Mouse (Mus musculus) limb, embryonic 10.5 days (tissue): ENCODE results near the gene Uvrag. TPM values are rescaled to one million over a fixed set of nuclear protein-coding genes. Genes with fewer than 3 reads are reported as not detected.

Source experiments
- DNase-seq: peaks from one replicate; pipeline ENCODE4 v3.0.0-alpha.2; 2017; ENCODE audit warnings: low spot score
- H3K27ac ChIP-seq: fragments of 300-500 bp; sonication (generic); 2 replicates; pipeline ENCODE4 v1.5.1; 2016; ENCODE audit warnings: mild to moderate bottlenecking
- H3K27me3 ChIP-seq: fragments of 300-500 bp; sonication (generic); 2 replicates; pipeline ENCODE4 v1.6.1; 2016; ENCODE audit warnings: low read depth, mild to moderate bottlenecking; ENCODE audit not compliant: poor library complexity, severe bottlenecking
- H3K36me3 ChIP-seq: fragments of 300-500 bp; sonication (generic); 2 replicates; pipeline ENCODE4 v1.6.1; 2016; ENCODE audit warnings: mild to moderate bottlenecking, moderate library complexity
- H3K4me1 ChIP-seq: fragments of 300-500 bp; sonication (generic); 2 replicates; pipeline ENCODE4 v1.6.1; 2016
- H3K4me3 ChIP-seq: fragments of 300-500 bp; sonication (generic); 2 replicates; pipeline ENCODE4 v1.5.1; 2016; ENCODE audit warnings: mild to moderate bottlenecking, moderate library complexity
- H3K9me3 ChIP-seq: fragments of 300-500 bp; sonication (generic); replicated peaks from 2 replicates; pipeline ENCODE4 v1.6.1; 2016; ENCODE audit warnings: mild to moderate bottlenecking
- WGBS: fragments of 180-500 bp; shearing (Covaris S2); methylation state at CpG from one replicate; pipeline ENCODE4 v1.1.7; 2016; 5-methylcytosine and 5-hydroxymethylcytosine counted together
- polyA plus RNA-seq: library from polyadenylated mRNA; unstranded; fragments of >200 nt; fragmentation: Nextera tagmentation; extraction: Ambion mirVana; gene quantifications from 2 replicates; pipeline ENCODE4 v1.2.1, GENCODE M21; 2016

Uvrag gene
- polyA plus RNA-seq, 1 experiment from 2014 or later: 12.0 TPM

GRCm38 (mm10) chr7:98879176-98879575 is 261.8 kb downstream of the Uvrag start:
- H3K4me3 ChIP-seq: no peak overlapping the region
- no peak overlapping the region for H3K27ac ChIP-seq
- H3K9me3 ChIP-seq: no peaks in the 10 kb centered on the region
- no peaks in the 10 kb centered on the region for H3K36me3 ChIP-seq
- DNase-seq: no peak
- H3K4me1 ChIP-seq: peaks cover 57% of the 10 kb centered on the region
- H3K27me3 ChIP-seq: peaks cover 43% of the 10 kb centered on the region
- 92% methylated on average over 2 of the region's 2 CpGs for WGBS

DNA sequence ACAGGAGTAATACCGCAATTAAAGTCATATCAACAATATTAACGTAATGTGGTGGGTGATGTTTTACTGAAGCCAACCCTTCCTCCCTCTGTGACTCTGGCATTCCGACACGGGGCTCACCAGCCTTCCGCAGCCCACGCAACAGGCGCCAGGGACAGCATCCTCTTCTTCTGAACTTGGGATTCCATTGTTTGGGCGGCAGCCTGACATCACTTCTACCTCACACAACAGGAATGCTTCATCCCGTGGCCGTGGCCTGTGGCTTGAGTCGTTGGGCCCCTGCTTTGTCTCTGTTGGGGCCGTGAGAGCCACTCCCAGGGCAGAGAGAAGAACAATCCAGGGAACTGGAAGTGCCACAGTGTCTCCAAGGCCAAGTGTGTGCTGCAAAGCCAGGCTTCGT is 264.8 kb downstream of the Uvrag start:
- WGBS: 51% methylated on average over 13 of the region's 13 CpGs
- Histone ChIP-seq H3K9me3 (no peaks in the 10 kb centered on the region), H3K4me1 (peaks cover 61% of the 10 kb centered on the region), H3K27me3 (peaks cover 59% of the 10 kb centered on the region), H3K36me3 (no peaks in the 10 kb centered on the region), H3K4me3 (no peak overlapping the region), H3K27ac (peak overlapping the region; percentile 77)
- no peak for DNase-seq

- no peak for DNase-seq
- peak overlapping the region; percentile 53; the same call in 1 of the 2 replicates for H3K27ac ChIP-seq
Observed at GRCm38 (mm10) chr7:98875390-98875990, 265.5 kb downstream of the Uvrag start.

GRCm38 (mm10) chr7:98874411-98874951 is 266.5 kb downstream of the Uvrag start:
- Histone ChIP-seq H3K27me3 (peaks cover 61% of the 10 kb centered on the region), H3K9me3 (no peaks in the 10 kb centered on the region)
- 74% methylated on average over 6 of the region's 6 CpGs for WGBS

More at GRCm38 (mm10) chr7:98875390-98875990, 265.5 kb downstream of the Uvrag start:
- H3K27me3 ChIP-seq: peaks cover 59% of the 10 kb centered on the region
- no peak overlapping the region for H3K4me3 ChIP-seq
- H3K4me1 ChIP-seq: peaks cover 67% of the 10 kb centered on the region
- H3K9me3 ChIP-seq: no peaks in the 10 kb centered on the region
- WGBS: 25% methylated on average over 13 of the region's 13 CpGs
- H3K36me3 ChIP-seq: no peaks in the 10 kb centered on the region

DNA sequence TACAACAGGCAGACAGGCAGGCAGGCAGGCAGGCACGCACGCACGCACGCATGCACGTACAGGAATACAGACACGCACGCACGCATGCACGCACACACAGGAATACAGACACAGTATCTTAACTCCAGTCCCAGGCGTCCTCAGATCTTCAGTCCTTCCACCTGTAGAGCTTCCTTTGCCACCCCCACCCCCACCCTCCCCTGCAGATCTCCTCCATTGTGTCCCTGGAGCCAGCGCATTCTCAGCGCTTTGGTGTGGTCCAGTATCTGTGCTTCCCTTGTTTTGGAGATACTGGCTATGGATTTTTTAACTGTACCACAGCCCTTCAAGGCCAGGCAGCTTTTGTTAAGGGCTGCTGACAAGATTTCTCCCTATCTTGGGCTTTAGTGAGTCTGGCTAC is 267.6 kb downstream of the Uvrag start:
- Histone ChIP-seq H3K27me3 (peaks cover 68% of the 10 kb centered on the region), H3K27ac (no peak overlapping the region), H3K4me3 (no peak overlapping the region), H3K9me3 (no peaks in the 10 kb centered on the region), H3K4me1 (peaks cover 66% of the 10 kb centered on the region), H3K36me3 (no peaks in the 10 kb centered on the region)
- DNase-seq: no peak
- WGBS: 91% methylated on average over 12 of the region's 12 CpGs

More at GRCm38 (mm10) chr7:98874411-98874951, 266.5 kb downstream of the Uvrag start:
- DNase-seq: no peak
- Histone ChIP-seq H3K36me3 (no peaks in the 10 kb centered on the region), H3K4me1 (peaks cover 66% of the 10 kb centered on the region), H3K27ac (peak overlapping the region; percentile 21; the same call in 1 of the 2 replicates), H3K4me3 (no peak overlapping the region)

DNA sequence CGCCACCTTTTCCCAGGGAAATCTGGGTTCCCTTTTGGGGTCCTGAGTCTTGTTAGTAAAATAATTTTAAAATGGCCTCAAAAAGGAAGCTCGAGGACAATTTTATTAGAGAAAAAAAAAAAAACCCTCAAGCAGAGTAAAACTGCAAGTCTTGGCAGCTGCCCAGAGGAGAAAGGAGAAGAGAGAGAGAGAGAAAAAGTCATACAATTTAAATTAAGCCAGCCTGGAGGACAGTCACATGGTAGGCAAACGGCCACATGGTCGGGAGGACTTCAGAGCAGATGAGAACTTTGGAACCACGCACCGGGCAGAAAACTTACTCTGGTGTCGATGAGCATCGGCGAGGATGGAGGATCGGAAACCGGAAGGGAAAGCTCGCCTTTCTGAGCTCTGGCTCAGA is 269.1 kb downstream of the Uvrag start:
- DNase-seq: no peak

DNA sequence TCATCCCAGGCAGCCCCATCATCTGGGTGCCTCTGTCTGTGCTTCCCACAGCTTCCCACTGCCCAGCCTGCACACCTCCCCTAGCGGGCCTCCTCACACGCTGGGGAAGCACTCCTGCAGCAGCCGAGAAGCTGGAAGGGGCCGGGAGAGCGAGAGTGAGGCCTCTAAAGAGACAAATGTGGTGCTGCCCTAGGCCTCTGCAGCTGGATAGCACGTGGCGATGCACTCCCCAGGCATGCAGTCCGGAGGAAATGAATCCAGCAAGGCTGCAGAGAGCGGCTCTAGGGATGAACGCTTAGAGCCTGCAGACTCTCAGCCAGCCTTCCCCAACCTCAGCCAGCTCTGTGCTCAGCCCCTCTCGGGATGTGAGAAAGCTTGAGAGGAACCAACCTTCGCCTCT is 270.1 kb downstream of the Uvrag start:
- Histone ChIP-seq H3K4me1 (peaks cover 65% of the 10 kb centered on the region), H3K27ac (peak overlapping the region; percentile 78), H3K4me3 (no peak overlapping the region), H3K27me3 (peaks cover 89% of the 10 kb centered on the region), H3K36me3 (no peaks in the 10 kb centered on the region), H3K9me3 (no peaks in the 10 kb centered on the region)
- 14% methylated on average over 12 of the region's 12 CpGs for WGBS
- peak; percentile 77 for DNase-seq

More for the DNA sequence above, 269.1 kb downstream of the Uvrag start:
- Histone ChIP-seq H3K4me1 (peaks cover 70% of the 10 kb centered on the region), H3K27ac (no peak overlapping the region), H3K36me3 (no peaks in the 10 kb centered on the region), H3K9me3 (no peaks in the 10 kb centered on the region), H3K4me3 (no peak overlapping the region), H3K27me3 (peaks cover 78% of the 10 kb centered on the region)
- WGBS: 80% methylated on average over 12 of the region's 12 CpGs

DNA sequence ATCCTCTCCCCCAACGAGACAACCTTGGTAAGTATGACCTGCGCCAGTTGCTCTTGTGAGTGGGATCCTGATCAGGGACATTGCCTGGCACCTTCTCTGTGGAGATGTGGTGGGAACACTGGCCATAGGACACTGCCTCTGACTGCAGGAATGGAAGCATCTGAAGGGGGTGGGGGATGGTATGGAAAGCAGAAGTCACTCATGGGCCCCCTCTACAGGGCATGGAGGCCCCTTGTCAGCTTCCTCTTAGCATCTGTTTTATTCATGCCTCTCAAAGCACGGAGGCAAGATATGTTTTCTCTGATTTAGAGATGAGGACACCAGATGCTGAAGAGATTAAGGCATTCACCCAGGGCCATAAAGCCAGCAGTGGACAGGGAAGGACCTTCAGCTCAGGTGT is 271.9 kb downstream of the Uvrag start:
- WGBS: 58% methylated on average over 3 of the region's 3 CpGs
- Histone ChIP-seq H3K4me1 (peaks cover 61% of the 10 kb centered on the region), H3K27me3 (peaks cover 90% of the 10 kb centered on the region), H3K4me3 (no peak overlapping the region), H3K27ac (0 out of 2 replicates have a peak overlapping the region, but pooled peaks have one; percentile 25), H3K9me3 (no peaks in the 10 kb centered on the region), H3K36me3 (no peaks in the 10 kb centered on the region)
- DNase-seq: no peak

- 87% methylated on average over 2 of the region's 2 CpGs for WGBS
- no peak for DNase-seq
- Histone ChIP-seq H3K9me3 (no peaks in the 10 kb centered on the region), H3K4me1 (peaks cover 74% of the 10 kb centered on the region), H3K27me3 (peaks cover 94% of the 10 kb centered on the region), H3K4me3 (no peak overlapping the region), H3K36me3 (no peaks in the 10 kb centered on the region), H3K27ac (peak overlapping the region; percentile 27)
Observed at GRCm38 (mm10) chr7:98867794-98868150, 273.2 kb downstream of the Uvrag start.

DNA sequence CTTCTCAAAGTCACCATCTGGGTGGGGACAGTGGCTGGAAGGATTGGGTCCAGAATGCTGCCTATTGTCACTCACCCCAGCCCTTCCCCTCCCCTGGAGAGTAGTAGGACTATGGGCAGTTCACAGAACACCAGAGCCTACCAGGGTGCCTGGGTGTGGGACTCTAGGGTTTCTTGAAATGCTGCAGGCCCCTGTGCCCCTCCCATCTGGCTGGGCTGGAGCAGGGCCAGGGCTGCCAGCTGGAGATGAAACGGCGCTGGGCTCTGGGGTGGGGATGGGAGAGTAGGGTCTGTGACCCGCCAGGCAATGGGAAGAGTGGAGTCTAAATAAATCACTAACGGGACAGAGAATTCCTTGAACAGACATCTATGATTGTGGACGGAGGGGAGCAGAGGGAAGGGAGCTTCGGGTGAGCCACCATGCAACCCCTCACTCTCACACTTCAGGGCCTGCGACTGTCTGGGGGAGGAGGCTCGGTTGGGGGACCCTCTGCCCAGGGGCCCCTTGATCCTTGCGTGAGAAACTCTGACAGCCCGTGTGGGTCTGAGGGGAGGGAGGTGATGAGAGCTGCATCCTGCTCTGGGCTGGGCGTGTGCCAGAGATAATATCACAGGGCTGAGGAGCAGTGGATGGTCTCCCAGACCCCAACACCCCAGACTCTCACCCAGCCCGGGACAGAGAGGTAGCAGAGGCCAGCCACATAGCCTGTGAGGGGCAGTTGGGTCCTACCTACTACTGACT is 273.7 kb downstream of the Uvrag start:
- H3K4me1 ChIP-seq: peaks cover 76% of the 10 kb centered on the region
- WGBS: 21% methylated on average over 12 of the region's 12 CpGs
- H3K27me3 ChIP-seq: peaks cover 94% of the 10 kb centered on the region
- H3K27ac ChIP-seq: peak overlapping the region; percentile 27
- H3K9me3 ChIP-seq: no peaks in the 10 kb centered on the region
- DNase-seq: no peak
- no peaks in the 10 kb centered on the region for H3K36me3 ChIP-seq
- H3K4me3 ChIP-seq: no peak overlapping the region

DNA sequence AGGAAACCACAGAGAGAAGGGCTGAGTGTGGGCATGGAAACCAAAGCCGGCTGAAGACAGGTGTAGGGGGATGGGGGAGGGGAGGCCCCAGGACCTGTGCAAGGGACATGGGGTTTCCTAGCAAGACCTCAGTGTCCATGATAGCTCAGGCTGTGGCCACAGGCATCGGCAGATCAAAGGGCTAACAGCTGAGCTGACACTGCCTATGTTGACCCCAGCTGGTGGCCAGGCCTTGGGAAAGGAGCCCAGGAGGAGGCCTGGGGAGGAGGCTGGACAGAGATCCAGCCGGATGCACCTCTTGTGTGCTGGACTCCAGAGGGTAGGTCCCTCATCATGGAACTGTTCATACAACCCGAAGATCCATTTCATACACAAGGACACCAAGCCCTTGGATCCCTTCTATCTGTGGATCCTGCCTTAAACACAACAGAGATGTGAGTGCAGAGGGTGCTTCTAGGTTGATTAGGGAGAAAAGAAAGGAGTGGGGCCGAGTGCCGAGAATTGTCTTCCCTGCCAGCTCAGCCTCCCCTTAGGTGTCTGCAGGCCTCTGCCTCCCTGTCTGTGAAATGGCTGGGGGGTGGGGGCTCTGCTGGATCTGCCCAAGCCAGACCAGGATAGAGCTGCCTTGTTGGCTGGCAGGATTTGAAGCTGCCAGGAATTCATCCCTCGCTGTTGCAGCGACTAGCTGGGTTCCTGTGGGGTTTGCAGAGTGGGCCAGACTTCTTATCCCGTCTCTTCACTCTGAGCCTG is 276.8 kb downstream of the Uvrag start:
- 46% methylated on average over 9 of the region's 9 CpGs for WGBS
- Histone ChIP-seq H3K4me3 (no peak overlapping the region), H3K27me3 (peaks cover 94% of the 10 kb centered on the region), H3K4me1 (peaks cover 68% of the 10 kb centered on the region), H3K27ac (peak overlapping the region; percentile 26; the same call in 1 of the 2 replicates), H3K9me3 (no peaks in the 10 kb centered on the region), H3K36me3 (no peaks in the 10 kb centered on the region)
- no peak for DNase-seq

DNA sequence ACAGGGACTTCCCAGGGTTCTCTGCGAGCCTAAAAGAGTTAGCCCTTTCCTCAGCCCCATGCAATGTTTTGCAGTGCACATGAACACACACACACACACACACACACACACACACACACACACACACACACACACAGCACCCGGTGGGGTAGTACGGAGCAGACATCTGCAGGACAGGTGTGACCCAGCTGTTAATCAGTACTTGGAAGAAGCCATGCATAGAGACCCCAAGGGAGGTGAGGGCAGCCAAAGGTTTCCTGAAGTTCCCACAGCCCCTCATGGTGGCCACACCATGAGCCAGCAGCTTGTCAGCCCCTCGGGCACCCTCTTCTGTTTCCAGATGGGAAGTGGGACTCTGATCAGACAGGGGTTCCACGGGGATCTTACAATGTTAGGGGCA is 277.9 kb downstream of the Uvrag start:
- Histone ChIP-seq H3K4me3 (no peak overlapping the region), H3K27me3 (peaks cover 87% of the 10 kb centered on the region), H3K4me1 (peaks cover 61% of the 10 kb centered on the region), H3K36me3 (no peaks in the 10 kb centered on the region), H3K9me3 (no peaks in the 10 kb centered on the region), H3K27ac (peak overlapping the region; percentile 37; the same call in 1 of the 2 replicates)
- no peak for DNase-seq
- 73% methylated on average over 5 of the region's 5 CpGs for WGBS
